Mouse (Mus musculus) right cerebral cortex, postnatal 25 days (tissue): Measurements from ENCODE around the gene Wdr18.
"Not testable (repeated sequence)": the region's sequence is repeated elsewhere in the genome, so short reads cannot be mapped to it uniquely, and the experiment has no call there.

Experiments
- DNase-seq: peaks from one replicate; pipeline ENCODE4 v3.0.0; 2022

The Wdr18 gene

GRCm38 (mm10) chr10:79947502-79947901 lies 12.4 kb upstream of the Wdr18 start:
- DNase-seq: no peak

GRCm38 (mm10) chr10:79949873-79950272 lies 10.1 kb upstream of the Wdr18 start:
- DNase-seq: no peak

GRCm38 (mm10) chr10:79950661-79951060 lies 9.3 kb upstream of the Wdr18 start:
- DNase-seq: no peak

GRCm38 (mm10) chr10:79953946-79954345 lies 6.0 kb upstream of the Wdr18 start:
- DNase-seq: no peak

GRCm38 (mm10) chr10:79955691-79956090 lies 4.3 kb upstream of the Wdr18 start:
- no peak for DNase-seq

- DNase-seq: no peak
These were observed 3.3 kb upstream of the Wdr18 start for GRCm38 (mm10) chr10:79956643-79957154.

- peak; percentile 61 for DNase-seq
These were observed 1.7 kb upstream of the Wdr18 start for GRCm38 (mm10) chr10:79958140-79958816.

GRCm38 (mm10) chr10:79959412-79959811 lies 540 bp upstream of the Wdr18 start:
- DNase-seq: not testable (repeated sequence)

GRCm38 (mm10) chr10:79960671-79961294 lies 831 bp downstream of the Wdr18 start:
- DNase-seq: no peak

- no peak for DNase-seq
These were observed 4.8 kb downstream of the Wdr18 start for GRCm38 (mm10) chr10:79964727-79965126.

- DNase-seq: no peak
These were observed 5.4 kb downstream of the Wdr18 start for GRCm38 (mm10) chr10:79965325-79965724.

- DNase-seq: no peak
These were observed 7.0 kb downstream of the Wdr18 start for GRCm38 (mm10) chr10:79966886-79967400.

- DNase-seq: no peak
These were observed 8.2 kb downstream of the Wdr18 start for GRCm38 (mm10) chr10:79968181-79968580.

GRCm38 (mm10) chr10:79969124-79969568 lies 9.2 kb downstream of the Wdr18 start:
- no peak for DNase-seq

- DNase-seq: no peak
These were observed 10.6 kb downstream of the Wdr18 start, which contains the start of gene Grin3b for GRCm38 (mm10) chr10:79970415-79971182. Grin3b (plus strand) TSS chr10:79970715.

GRCm38 (mm10) chr10:79971183-79971497 lies 11.2 kb downstream of the Wdr18 start:
- no peak for DNase-seq

- DNase-seq: no peak
These were observed 12.9 kb downstream of the Wdr18 start for GRCm38 (mm10) chr10:79972831-79973230.

GRCm38 (mm10) chr10:79974087-79974486 lies 14.1 kb downstream of the Wdr18 start:
- DNase-seq: no peak

GRCm38 (mm10) chr10:79974668-79975067 lies 14.7 kb downstream of the Wdr18 start:
- no peak for DNase-seq

- no peak for DNase-seq
These were observed 16.2 kb downstream of the Wdr18 start for GRCm38 (mm10) chr10:79976071-79976721.

GRCm38 (mm10) chr10:79976722-79977107 lies 16.8 kb downstream of the Wdr18 start:
- no peak for DNase-seq

GRCm38 (mm10) chr10:79977324-79977723 lies 17.4 kb downstream of the Wdr18 start:
- no peak for DNase-seq

GRCm38 (mm10) chr10:79978061-79978460 lies 18.1 kb downstream of the Wdr18 start:
- DNase-seq: no peak
